Mouse (Mus musculus) limb, embryonic 13.5 days (tissue): Measurements from ENCODE around the gene Stk26. TPM values are rescaled to one million over a fixed set of nuclear protein-coding genes. Genes with fewer than 3 reads are reported as not detected.

Source experiments
- ATAC-seq: fragments of 200-750 bp; cut with Nextera tagmentation; 2 replicates; pipeline ENCODE4 v1.8.0; 2017; ENCODE audit warnings: low read depth, moderate number of reproducible peaks, moderate TSS enrichment; ENCODE audit not compliant: low FRiP score
- H3K27ac ChIP-seq: fragments of 300-500 bp; sonication (generic); 2 replicates; pipeline ENCODE4 v1.5.1; 2015; ENCODE audit warnings: inconsistent platforms, mild to moderate bottlenecking, moderate library complexity
- H3K27me3 ChIP-seq: fragments of 300-500 bp; sonication (generic); 2 replicates; pipeline ENCODE4 v1.6.1; 2015; ENCODE audit warnings: mild to moderate bottlenecking, inconsistent platforms
- H3K36me3 ChIP-seq: fragments of 300-500 bp; sonication (generic); 2 replicates; pipeline ENCODE4 v1.6.1; 2015; ENCODE audit warnings: inconsistent platforms, mild to moderate bottlenecking, moderate library complexity
- H3K4me1 ChIP-seq: fragments of 300-500 bp; sonication (generic); 2 replicates; pipeline ENCODE4 v1.6.1; 2015; ENCODE audit warnings: inconsistent platforms
- H3K4me2 ChIP-seq: fragments of 300-500 bp; sonication (generic); replicated peaks from 2 replicates; pipeline ENCODE4 v1.6.1; 2015; ENCODE audit warnings: inconsistent platforms, mild to moderate bottlenecking, moderate library complexity
- H3K4me3 ChIP-seq: fragments of 300-500 bp; sonication (generic); 2 replicates; pipeline ENCODE4 v1.5.1; 2015; ENCODE audit warnings: moderate library complexity, mild to moderate bottlenecking, inconsistent platforms
- H3K9ac ChIP-seq: fragments of 300-500 bp; sonication (generic); 2 replicates; pipeline ENCODE4 v1.6.1; 2015; ENCODE audit warnings: mild to moderate bottlenecking, inconsistent platforms
- H3K9me3 ChIP-seq: fragments of 300-500 bp; sonication (generic); 2 replicates; pipeline ENCODE4 v1.6.1; 2016; ENCODE audit warnings: inconsistent platforms
- whole genome bisulfite sequencing: fragments of 180-500 bp; shearing (Covaris S2); methylation state at CpG from one replicate; pipeline ENCODE4 v1.1.7; 2015; 5-methylcytosine and 5-hydroxymethylcytosine counted together
- polyA plus RNA-seq: library from polyadenylated mRNA; unstranded; fragments of >200 nt; fragmentation: Nextera tagmentation; extraction: Ambion mirVana; gene quantifications from 2 replicates; pipeline ENCODE4 v1.2.1, GENCODE M21; 2015

The Stk26 gene
- polyA plus RNA-seq, 1 experiment from 2014 or later = 28.7 TPM

GRCm38 (mm10) chrX:50930309-50930708, 89.5 kb downstream of the Stk26 start:
- 66% methylated on average over 3 of the region's 3 CpGs for WGBS
- Histone ChIP-seq H3K4me1 (0 out of 2 replicates have a peak, but pooled peaks cover 5% of the 10 kb centered on the region), H3K4me2 (no peak overlapping the region), H3K27ac (no peak overlapping the region), H3K9ac (no peak overlapping the region), H3K27me3 (no peaks in the 10 kb centered on the region; the same call in 1 of the 2 replicates), H3K36me3 (no peaks in the 10 kb centered on the region), H3K4me3 (no peak overlapping the region), H3K9me3 (no peaks in the 10 kb centered on the region)
- ATAC-seq = no peak

GRCm38 (mm10) chrX:50937117-50937516, 96.3 kb downstream of the Stk26 start:
- Histone ChIP-seq H3K27me3 (peaks cover 6% of the 10 kb centered on the region; the same call in 1 of the 2 replicates), H3K36me3 (no peaks in the 10 kb centered on the region), H3K9ac (no peak overlapping the region), H3K4me1 (no peaks in the 10 kb centered on the region), H3K4me2 (no peak overlapping the region), H3K4me3 (no peak overlapping the region), H3K9me3 (no peaks in the 10 kb centered on the region), H3K27ac (no peak overlapping the region)
- no peak for ATAC-seq
- 81% methylated on average over 3 of the region's 3 CpGs for WGBS

GRCm38 (mm10) chrX:50942610-50943009, 101.8 kb downstream of the Stk26 start, which contains the start of gene Frmd7:
Frmd7 (minus strand) TSS chrX:50942710.
- Histone ChIP-seq H3K4me2 (no peak within 1 kb of the TSS), H3K27ac (no peak within 1 kb of the TSS), H3K27me3 (peaks cover 9% of the 10 kb centered on the region; the same call in 1 of the 2 replicates), H3K36me3 (no peaks in the 10 kb centered on the region), H3K4me1 (no peaks in the 10 kb centered on the region), H3K9ac (no peak within 1 kb of the TSS), H3K9me3 (no peaks in the 10 kb centered on the region), H3K4me3 (no peak within 1 kb of the TSS)
- ATAC-seq = no peak
- 69% methylated on average over 14 of the region's 14 CpGs for WGBS

Other genes with a start within 250 kb of the Stk26 start
- 0.09 and 0.13 TPM in 2 replicates for gene Frmd7, start 101.7 kb downstream of the Stk26 start, polyA plus RNA-seq
- gene Rap2c, start 177.0 kb downstream of the Stk26 start, polyA plus RNA-seq = 37.5 and 41.3 TPM in 2 replicates